Mouse (Mus musculus): ENCODE data around the gene Krtap4-13.
"Not testable (repeated sequence)": the region's sequence is repeated elsewhere in the genome, so short reads cannot be mapped to it uniquely, and the experiment has no call there.

The Krtap4-13 gene

DNA sequence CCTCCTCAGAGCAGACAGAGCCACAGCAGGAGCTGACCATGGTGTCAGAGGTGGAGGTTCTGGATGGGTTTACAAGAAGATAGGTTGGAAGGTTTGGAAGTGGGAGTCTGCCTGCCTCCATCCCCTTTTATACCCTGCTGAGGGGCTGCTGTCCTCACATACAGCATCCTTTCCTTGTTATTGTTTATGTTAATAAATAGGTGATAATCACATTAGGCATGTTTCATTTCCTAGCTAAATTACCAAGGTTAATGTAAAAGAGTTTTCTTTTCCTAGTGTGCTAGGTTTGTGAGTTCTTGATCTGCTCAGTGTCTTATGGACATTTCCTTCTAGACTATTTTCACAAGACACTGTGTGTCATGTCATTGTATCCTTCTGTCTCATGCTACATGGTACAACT is at the start of gene Krtap4-13:
Gene Krtap4-13 (minus strand): TSS at position 101 of the 400 bp plus-strand sequence.
- in situ Hi-C loops (cut with MboI; ENCODE audit: low pct_unique_long_range_greater_than_20kb in 1 of 2, low sequenced_read_pairs in 2 of 2, unreplicated experiment in 1 of 2) = not testable (repeated sequence)

DNA sequence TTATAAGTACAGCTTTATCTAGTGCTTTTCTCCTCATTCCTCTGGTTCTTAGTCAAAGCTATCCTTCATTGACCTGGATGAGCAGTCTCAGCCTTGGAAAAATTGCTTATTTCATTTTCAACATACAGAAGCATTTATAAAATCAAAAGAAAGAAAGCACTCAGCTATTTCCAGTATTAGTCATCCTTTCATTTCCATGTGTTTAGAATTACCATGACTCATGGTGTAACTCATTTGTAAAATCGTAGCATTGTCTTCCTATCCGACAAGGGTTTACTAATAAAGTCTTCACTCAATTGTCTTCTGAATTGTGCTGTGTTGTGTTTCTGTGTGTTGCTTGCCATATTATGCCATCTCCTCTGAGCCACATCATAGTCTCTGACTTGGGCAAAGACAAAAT is 49.1 kb upstream of the Krtap4-13 start:
- in situ Hi-C loops (cut with MboI; ENCODE audit: low pct_unique_long_range_greater_than_20kb in 1 of 2, low sequenced_read_pairs in 2 of 2, unreplicated experiment in 1 of 2) = no loop called here

DNA sequence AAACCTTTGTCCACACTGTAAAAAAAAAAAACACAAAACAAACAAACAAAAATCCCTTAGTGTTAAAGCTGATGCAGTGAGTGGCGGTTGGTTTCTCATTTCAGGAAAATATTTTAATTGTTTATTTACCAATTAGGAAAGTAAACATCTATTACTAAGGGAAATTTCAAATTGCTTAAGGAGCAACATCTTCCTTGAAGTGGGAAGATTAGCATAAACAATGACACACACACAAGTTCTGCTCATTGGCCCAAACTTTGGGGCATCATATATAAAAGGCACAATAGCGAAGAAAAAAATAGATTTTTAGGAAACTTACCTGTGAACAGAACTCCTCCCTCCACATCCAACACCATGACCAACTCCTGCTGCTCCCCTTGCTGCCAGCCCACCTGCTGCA is 47.9 kb upstream of the Krtap4-13 start, which contains the start of gene Gm11568:
Gene Gm11568 (plus strand): TSS at position 301 of the 400 bp plus-strand sequence.
- in situ Hi-C loops (cut with MboI; ENCODE audit: low pct_unique_long_range_greater_than_20kb in 1 of 2, low sequenced_read_pairs in 2 of 2, unreplicated experiment in 1 of 2) = no loop called here

DNA sequence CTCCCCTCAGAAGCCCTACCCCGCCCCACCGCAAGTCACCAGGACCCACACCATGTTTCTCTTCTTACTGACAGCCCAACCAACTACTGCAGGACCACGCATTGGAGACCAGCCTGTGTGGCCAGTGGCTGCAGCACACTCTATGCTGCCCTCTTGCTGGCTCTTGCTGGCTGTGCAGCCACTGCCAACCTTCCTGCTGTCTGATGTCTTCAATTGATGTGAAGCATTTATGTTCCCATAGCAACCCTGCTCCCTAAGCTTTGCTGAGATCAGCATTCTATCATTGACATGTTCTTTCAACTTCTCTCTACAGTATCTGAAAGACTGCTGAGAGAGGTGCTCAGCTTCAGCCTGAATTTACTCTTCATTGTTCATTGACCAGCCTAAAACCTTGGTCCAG is 44.4 kb upstream of the Krtap4-13 start:
- in situ Hi-C loops (cut with MboI; ENCODE audit: low pct_unique_long_range_greater_than_20kb in 1 of 2, low sequenced_read_pairs in 2 of 2, unreplicated experiment in 1 of 2) = no loop called here

DNA sequence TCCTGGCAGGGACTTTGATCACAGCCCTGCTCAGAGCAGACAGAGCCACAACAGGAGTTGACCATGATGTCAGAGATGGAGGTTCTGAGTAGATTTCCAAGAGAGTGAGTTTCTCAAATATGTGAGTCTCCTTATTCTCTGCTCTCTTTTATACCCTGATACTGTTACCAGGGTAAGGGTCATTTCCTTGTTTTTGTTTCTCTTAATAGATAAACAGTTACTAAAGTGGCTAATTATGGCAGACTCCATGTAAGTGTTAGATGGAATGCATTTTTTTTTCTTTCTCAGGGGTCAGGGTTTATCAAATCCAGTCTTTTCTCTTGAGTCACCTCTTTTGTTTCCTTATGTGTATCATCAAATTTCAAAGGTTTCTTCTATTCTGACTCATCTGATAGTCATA is 41.8 kb upstream of the Krtap4-13 start, which contains the start of gene Krtap4-16:
Gene Krtap4-16 (minus strand): TSS at position 101 of the 400 bp plus-strand sequence.
- in situ Hi-C loops (cut with MboI; ENCODE audit: low pct_unique_long_range_greater_than_20kb in 1 of 2, low sequenced_read_pairs in 2 of 2, unreplicated experiment in 1 of 2) = no loop called here

DNA sequence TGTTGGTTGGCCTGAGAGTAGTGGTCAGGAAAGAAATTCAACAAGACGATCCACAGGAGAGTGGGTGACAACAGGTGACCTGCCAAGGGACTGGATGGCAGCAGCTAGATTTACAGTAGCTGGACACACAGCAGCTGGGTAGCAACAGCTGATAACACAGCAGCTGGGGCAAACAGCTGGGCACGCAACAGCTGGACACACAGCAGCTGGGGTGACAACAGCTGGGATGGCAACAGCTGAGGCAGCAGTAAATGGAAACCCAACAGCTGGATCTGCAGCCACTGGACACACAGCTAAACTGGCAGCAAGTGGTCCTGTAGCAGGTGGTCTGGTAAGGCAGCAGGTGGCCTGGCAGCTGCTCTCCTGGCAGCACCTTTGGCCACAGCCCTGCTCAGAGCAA is 37.1 kb upstream of the Krtap4-13 start:
- in situ Hi-C loops (cut with MboI; ENCODE audit: low pct_unique_long_range_greater_than_20kb in 1 of 2, low sequenced_read_pairs in 2 of 2, unreplicated experiment in 1 of 2) = no loop called here

DNA sequence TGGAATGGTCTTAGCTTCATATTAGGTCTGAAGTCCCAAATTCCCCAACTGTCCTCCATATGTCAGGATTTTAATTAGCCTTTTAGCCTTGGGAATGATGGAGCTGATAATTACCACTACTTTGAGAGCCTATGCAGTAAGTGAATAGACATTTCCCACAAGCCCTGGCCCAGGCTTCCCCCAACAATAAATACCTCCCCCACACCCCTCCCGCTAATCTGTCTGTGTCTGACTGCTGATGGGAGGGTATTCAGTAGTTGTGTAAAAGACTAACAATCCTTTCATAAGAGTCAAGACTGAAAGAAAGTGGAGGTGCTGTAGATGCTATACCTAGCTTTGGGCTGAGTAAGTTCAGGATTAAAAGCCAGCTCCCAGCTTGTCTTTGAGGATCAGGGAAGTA is 32.5 kb upstream of the Krtap4-13 start:
- in situ Hi-C loops (cut with MboI; ENCODE audit: low pct_unique_long_range_greater_than_20kb in 1 of 2, low sequenced_read_pairs in 2 of 2, unreplicated experiment in 1 of 2) = no loop called here

DNA sequence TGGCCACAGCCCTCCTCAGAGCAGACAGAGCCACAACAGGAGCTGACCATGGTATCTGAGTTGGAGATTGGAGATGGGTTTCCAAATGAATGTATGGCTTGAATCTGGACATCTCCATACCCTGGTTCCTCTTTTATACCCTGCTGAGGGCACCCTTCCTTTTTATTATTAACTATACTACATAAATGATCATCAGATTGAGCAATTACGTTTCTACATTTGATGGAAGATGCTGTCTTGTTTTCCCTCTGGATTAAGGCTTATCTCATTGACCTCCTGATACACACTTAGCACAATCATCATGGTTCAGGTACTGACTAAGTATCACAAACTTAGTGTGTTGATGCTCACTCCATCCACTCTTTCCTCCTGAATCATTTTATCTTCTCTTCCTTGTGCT is 28.3 kb upstream of the Krtap4-13 start, which contains the start of gene 2300003K06Rik:
Gene 2300003K06Rik (minus strand): TSS at position 101 of the 400 bp plus-strand sequence.
- in situ Hi-C loops (cut with MboI; ENCODE audit: low pct_unique_long_range_greater_than_20kb in 1 of 2, low sequenced_read_pairs in 2 of 2, unreplicated experiment in 1 of 2) = no loop called here

DNA sequence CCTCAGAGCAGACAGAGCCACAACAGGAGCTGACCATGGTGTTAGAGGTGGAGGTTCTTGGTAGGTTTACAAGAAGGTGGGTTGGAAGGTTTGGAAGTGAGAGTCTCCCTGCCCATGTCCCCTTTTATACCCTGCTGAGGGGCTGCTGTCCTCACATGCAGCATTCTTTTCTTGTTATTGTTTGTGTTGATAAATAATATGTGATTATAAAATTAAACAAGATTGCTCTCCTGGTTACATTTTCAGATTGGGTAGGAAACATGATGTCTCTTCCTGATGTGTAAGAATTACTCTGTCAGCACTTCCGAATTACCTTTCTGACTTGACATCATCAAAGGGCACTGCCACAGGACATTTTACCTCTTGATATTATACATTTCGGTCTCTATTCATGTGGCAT is 5.9 kb upstream of the Krtap4-13 start, which contains the start of gene Gm11564:
Gene Gm11564 (minus strand): TSS at position 101 of the 400 bp plus-strand sequence.
- in situ Hi-C loops (cut with MboI; ENCODE audit: low pct_unique_long_range_greater_than_20kb in 1 of 2, low sequenced_read_pairs in 2 of 2, unreplicated experiment in 1 of 2) = not testable (repeated sequence)

DNA sequence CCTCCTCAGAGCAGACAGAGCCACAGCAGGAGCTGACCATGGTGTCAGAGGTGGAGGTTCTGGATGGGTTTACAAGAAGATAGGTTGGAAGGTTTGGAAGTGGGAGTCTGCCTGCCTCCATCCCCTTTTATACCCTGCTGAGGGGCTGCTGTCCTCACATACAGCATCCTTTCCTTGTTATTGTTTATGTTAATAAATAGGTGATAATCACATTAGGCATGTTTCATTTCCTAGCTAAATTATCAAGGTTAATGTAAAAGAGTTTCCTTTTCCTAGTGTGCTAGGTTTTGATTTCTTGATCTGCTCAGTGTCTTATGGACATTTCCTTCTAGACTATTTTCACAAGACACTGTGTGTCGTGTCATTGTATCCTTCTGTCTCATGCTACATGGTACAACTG is 5.3 kb downstream of the Krtap4-13 start, which contains the start of gene Gm11554:
Gene Gm11554 (minus strand): TSS at position 101 of the 400 bp plus-strand sequence.
- in situ Hi-C loops (cut with MboI; ENCODE audit: low pct_unique_long_range_greater_than_20kb in 1 of 2, low sequenced_read_pairs in 2 of 2, unreplicated experiment in 1 of 2) = not testable (repeated sequence)

DNA sequence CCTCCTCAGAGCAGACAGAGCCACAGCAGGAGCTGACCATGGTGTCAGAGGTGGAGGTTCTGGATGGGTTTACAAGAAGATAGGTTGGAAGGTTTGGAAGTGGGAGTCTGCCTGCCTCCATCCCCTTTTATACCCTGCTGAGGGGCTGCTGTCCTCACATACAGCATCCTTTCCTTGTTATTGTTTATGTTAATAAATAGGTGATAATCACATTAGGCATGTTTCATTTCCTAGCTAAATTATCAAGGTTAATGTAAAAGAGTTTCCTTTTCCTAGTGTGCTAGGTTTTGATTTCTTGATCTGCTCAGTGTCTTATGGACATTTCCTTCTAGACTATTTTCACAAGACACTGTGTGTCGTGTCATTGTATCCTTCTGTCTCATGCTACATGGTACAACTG is 10.9 kb downstream of the Krtap4-13 start, which contains the start of gene Gm11569:
Gene Gm11569 (minus strand): TSS at position 101 of the 400 bp plus-strand sequence.
- in situ Hi-C loops (cut with MboI; ENCODE audit: low pct_unique_long_range_greater_than_20kb in 1 of 2, low sequenced_read_pairs in 2 of 2, unreplicated experiment in 1 of 2) = not testable (repeated sequence)

DNA sequence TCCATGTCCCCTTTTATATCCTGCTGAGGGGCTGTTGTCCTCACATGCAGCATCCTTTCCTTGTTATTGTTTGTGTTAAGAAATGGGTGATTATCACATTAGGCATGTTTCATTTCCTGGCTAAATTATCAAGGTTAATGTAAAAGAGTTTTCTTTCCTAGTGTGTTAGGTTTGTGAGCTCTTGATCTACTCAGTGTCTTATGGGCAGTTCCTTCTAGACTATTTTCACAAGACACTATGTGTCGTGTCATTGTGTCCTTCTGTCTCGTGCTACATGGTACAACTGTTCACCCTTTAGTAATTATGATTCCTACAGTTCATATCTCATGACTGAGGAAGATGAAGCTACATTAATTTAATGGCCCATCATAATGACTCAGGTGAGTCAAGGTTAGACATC is 16.3 kb downstream of the Krtap4-13 start, which contains the start of gene Gm11596:
Gene Gm11596 (minus strand): TSS at position 101 of the 400 bp plus-strand sequence.
- in situ Hi-C loops (cut with MboI; ENCODE audit: low pct_unique_long_range_greater_than_20kb in 1 of 2, low sequenced_read_pairs in 2 of 2, unreplicated experiment in 1 of 2) = no loop called here

DNA sequence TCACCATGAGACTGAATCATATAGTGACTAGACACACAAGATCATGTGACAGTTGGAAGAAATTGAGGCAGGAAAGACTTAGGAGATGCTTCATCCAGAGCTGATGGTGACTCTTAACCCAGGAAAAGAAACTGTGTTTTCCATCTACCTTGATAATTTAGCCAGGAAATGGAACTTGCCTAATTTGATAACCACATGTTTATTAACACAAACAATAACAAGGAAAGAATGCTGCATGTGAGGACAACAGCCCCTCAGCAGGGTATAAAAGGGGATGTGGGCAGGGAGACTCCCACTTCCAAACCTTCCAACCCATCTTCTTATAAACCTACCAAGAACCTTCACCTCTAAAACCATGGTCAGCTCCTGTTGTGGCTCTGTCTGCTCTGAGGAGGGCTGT is 24.8 kb downstream of the Krtap4-13 start, which contains the start of gene Krtap4-9:
Gene Krtap4-9 (plus strand): TSS at position 301 of the 400 bp plus-strand sequence.
- in situ Hi-C loops (cut with MboI; ENCODE audit: low pct_unique_long_range_greater_than_20kb in 1 of 2, low sequenced_read_pairs in 2 of 2, unreplicated experiment in 1 of 2) = not testable (repeated sequence)

DNA sequence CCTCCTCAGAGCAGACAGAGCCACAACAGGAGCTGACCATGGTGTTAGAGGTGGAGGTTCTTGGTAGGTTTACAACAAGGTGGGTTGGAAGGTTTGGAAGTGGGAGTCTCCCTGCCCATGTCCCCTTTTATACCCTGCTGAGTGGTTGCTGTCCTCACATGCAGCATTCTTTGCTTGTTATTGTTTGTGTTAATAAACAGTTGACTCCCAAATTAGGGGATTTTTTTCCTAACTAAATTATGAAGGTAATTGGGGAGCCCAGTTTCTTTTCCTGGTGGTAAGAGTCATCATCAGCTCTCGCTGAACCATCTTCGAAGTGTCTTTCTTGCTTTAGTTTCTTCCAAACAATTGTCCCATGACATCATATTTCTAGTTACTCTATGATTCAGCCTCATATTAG is 29.1 kb downstream of the Krtap4-13 start, which contains the start of gene Krtap4-8:
Gene Krtap4-8 (minus strand): TSS at position 101 of the 400 bp plus-strand sequence.
- in situ Hi-C loops (cut with MboI; ENCODE audit: low pct_unique_long_range_greater_than_20kb in 1 of 2, low sequenced_read_pairs in 2 of 2, unreplicated experiment in 1 of 2) = no loop called here

DNA sequence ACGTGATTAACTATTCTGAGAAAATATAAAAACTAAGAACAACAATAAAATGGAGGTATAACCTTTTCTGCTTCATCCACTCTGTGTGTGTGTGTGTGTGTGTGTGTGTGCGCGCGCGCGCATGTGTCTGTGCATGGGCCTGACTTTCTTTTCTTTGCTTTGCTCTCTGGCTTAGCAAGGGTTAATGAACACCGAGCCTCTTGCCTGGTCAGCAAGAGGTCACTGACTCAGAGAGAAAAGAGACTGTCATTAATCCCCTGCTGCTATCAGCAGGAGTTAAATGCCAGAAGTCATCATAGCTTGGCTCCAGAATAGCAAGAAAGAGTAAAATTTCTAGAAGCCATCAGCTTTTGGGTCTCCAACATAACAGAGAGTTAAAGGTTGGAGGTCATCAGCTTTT is 31.3 kb downstream of the Krtap4-13 start:
- in situ Hi-C loops (cut with MboI; ENCODE audit: low pct_unique_long_range_greater_than_20kb in 1 of 2, low sequenced_read_pairs in 2 of 2, unreplicated experiment in 1 of 2) = no loop called here

DNA sequence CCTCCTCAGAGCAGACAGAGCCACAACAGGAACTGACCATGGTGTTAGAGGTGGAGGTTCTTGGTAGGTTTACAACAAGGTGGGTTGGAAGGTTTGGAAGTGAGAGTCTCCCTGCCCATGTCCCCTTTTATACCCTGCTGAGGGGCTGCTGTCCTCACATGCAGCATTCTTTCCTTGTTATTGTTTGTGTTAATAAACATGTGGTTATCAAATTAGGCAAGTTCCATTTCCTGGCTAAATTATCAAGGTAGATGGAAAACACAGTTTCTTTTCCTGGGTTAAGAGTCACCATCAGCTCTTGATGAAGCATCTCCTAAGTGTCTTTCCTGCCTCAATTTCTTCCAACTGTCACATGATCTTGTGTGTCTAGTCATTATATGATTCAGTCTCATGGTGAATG is 36.9 kb downstream of the Krtap4-13 start, which contains the start of gene Gm11595:
Gene Gm11595 (minus strand): TSS at position 101 of the 400 bp plus-strand sequence.
- in situ Hi-C loops (cut with MboI; ENCODE audit: low pct_unique_long_range_greater_than_20kb in 1 of 2, low sequenced_read_pairs in 2 of 2, unreplicated experiment in 1 of 2) = not testable (repeated sequence)

DNA sequence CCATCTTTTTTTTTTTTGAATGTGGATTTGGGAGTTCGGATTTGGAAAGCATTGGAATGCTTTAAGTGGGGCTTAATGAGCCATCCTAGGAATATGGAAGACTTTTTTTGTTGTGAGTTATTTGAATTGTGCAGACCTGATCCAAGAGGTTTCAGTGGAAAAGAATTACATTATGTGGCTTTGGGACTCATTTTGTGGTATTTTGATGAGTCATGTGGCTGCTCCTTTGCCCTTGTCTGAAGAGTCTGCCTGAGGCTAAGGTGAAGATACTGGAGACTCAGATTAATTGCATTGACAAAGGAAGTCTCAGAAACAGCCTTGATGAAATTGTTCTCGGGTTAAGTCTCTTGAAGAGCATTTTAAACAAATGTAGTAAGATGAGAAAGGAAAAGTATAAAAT is 41.3 kb downstream of the Krtap4-13 start:
- in situ Hi-C loops (cut with MboI; ENCODE audit: low pct_unique_long_range_greater_than_20kb in 1 of 2, low sequenced_read_pairs in 2 of 2, unreplicated experiment in 1 of 2) = no loop called here
